9 mouse cellular contexts compared by ENCODE assay signal in the genomic region with DNA sequence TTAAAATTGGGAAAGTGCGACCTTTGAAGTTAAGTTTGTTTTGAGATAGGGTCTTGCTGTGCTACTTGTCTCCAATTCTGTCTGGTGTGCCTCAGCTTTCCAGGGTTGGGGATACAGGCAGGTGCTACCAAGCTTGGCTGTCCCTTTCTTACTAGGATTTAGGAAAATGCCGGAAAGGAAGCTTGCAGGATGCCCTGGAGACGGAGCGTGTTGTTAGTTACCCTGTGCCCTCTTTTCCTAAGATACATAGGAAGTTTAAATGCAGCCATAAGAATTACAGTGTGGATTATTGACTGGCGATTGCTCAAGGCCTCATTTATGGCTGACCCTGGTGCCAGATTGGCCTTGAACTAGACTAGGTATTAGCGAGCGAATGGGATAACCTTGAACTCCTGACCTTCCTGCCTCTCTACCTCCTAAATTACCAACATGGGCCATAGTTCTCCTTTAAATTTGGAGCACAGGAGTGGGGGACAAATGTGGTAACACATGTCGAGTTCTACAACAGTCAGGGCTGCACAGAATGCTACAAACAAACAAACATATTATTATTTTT. TPM values are rescaled to one million over a fixed set of nuclear protein-coding genes. Genes with fewer than 3 reads are reported as not detected.
A peak's percentile ranks its signal among the peaks of the same experiment; 100 is the strongest.
DNase-seq lines count a peak whose midpoint lies in the region; ATAC-seq and TF ChIP-seq lines count a peak whose summit lies in the region.
"Had no signal": no experiment of that assay in that cellular context is flagged by ENCODE, and none has a peak within 500 bp of the region (broad histone marks: within the 10 kb centered on the region; RNA-seq: fewer than 3 reads in every experiment).

No protein-coding gene starts in this region.

- H3K4me2 ChIP-seq in liver, embryonic 16.5 days (ENCODE audit: low read depth, low read length) = peak overlapping the region; percentile 58

- H3K4me3 ChIP-seq in erythroblast, embryonic 14.5 days (replicated peaks) = peak overlapping the region; percentile 59
- H3K4me3 ChIP-seq in lung, adult 2 months (replicated peaks; ENCODE audit: extremely low read depth, low read depth, low read length) = peak overlapping the region; percentile 36
- H3K4me3 ChIP-seq in brown adipose tissue, adult 24 weeks (ENCODE audit: insufficient read depth, low read depth, low read length) = 0 out of 2 replicates have a peak overlapping the region, but pooled peaks have one; percentile 20
- peak overlapping the region; percentile 53 for H3K4me3 ChIP-seq in liver, embryonic 16.5 days (ENCODE audit: low read depth, low read length)
- H3K4me3 ChIP-seq: layer of hippocampus, adult 2 months had no signal

- TF ChIP-seq POLR2A in lung, adult 2 months (IDR thresholded peaks at IDR 0.05; ENCODE audit: borderline replicate concordance, extremely low read depth, low read depth, low read length) = no peak

- peaks cover 23% of the 10 kb centered on the region for H3K36me3 ChIP-seq in erythroblast, embryonic 14.5 days (ENCODE audit: control insufficient read depth)
- no peaks in the 10 kb centered on the region for H3K36me3 ChIP-seq in liver, embryonic 16.5 days (ENCODE audit: control insufficient read depth, insufficient read depth)

- H3K9me3 ChIP-seq in erythroblast, embryonic 14.5 days (ENCODE audit: control insufficient read depth, low read length) = no peaks in the 10 kb centered on the region
- no peaks in the 10 kb centered on the region for H3K9me3 ChIP-seq in liver, embryonic 16.5 days (replicated peaks; ENCODE audit: control insufficient read depth, low read length)

- DNase-seq in lung, adult 2 months = no peak
- DNase-seq in lung, postnatal 25 days (ENCODE audit: low spot score) = no peak
- no peak for DNase-seq in frontal cortex, adult 2 months (ENCODE audit: extremely low spot score in 1 of 2, low spot score in 1 of 2)
- DNase-seq in thymus, postnatal 10 days (ENCODE audit: low spot score in 2 of 2) = no peak

- peak overlapping the region; percentile 24; the same call in 1 of the 2 replicates for H3K9ac ChIP-seq in liver, embryonic 16.5 days (ENCODE audit: low read depth, low read length)

- H3K4me1 ChIP-seq in erythroblast, embryonic 14.5 days (ENCODE audit: control insufficient read depth) = peaks cover 79% of the 10 kb centered on the region
- peaks cover 27% of the 10 kb centered on the region for H3K4me1 ChIP-seq in lung, adult 2 months (ENCODE audit: control insufficient read depth, insufficient read depth, low read length)
- H3K4me1 ChIP-seq in brown adipose tissue, adult 24 weeks (ENCODE audit: control insufficient read depth, insufficient read depth, insufficient read length, low read length) = peaks cover 26% of the 10 kb centered on the region
- peaks cover 54% of the 10 kb centered on the region for H3K4me1 ChIP-seq in liver, embryonic 16.5 days (ENCODE audit: control insufficient read depth, low read depth, low read length)

- H3K27ac ChIP-seq in brown adipose tissue, adult 24 weeks (replicated peaks; ENCODE audit: low read depth, low read length) = peak overlapping the region; percentile 55; the same call in 1 of the 2 replicates
- peak overlapping the region; percentile 69 for H3K27ac ChIP-seq in liver, embryonic 16.5 days (ENCODE audit: low read length)
- H3K27ac ChIP-seq: layer of hippocampus, adult 2 months had no signal

- WGBS in lung, adult 2 months = 54% methylated on average over 8 of the region's 8 CpGs
- 38% methylated on average over 8 of the region's 8 CpGs for WGBS in liver, embryonic 16.5 days (ENCODE audit: insufficient replicate concordance)

- no peaks in the 10 kb centered on the region for H3K27me3 ChIP-seq in erythroblast, embryonic 14.5 days (ENCODE audit: control insufficient read depth)
- H3K27me3 ChIP-seq in liver, embryonic 16.5 days (ENCODE audit: control insufficient read depth, insufficient read depth, low read depth, low read length) = no peaks in the 10 kb centered on the region

- no peak for TF ChIP-seq CTCF in lung, adult 2 months (IDR thresholded peaks at IDR 0.05; ENCODE audit: insufficient read depth, low read length)

- no peak for ATAC-seq in erythroblast, adult 5-6 weeks (replicated peaks; ENCODE audit: low FRiP score, poor library complexity, severe bottlenecking)
- no peak for ATAC-seq in liver, embryonic 16.5 days (ENCODE audit: low read depth)

RNA-seq across cellular contexts. Expression of a gene that starts 35.9 kb away (rescaled TPM):
- 0.82 and 0.86 TPM in 2 replicates for polyA plus RNA-seq in erythroblast, embryonic 14.5 days (2012)
- total RNA-seq in erythroblast, adult 5-6 weeks (2015; ENCODE audit: low replicate concordance) = 12.1 and 13.0 TPM in 2 replicates
- total RNA-seq in erythroblast, adult 5-6 weeks (2017; ENCODE audit: low replicate concordance) = 30.7 and 45.6 TPM in 2 replicates
- 6.5 and 6.6 TPM in 2 replicates for polyA plus RNA-seq in lung, adult 2 months (2012; rRNA removed)
- 25.0 and 28.1 TPM in 2 replicates for polyA plus RNA-seq in brown adipose tissue, adult 24 weeks (2012; ENCODE audit: insufficient read depth, insufficient read length, missing spikeins)
- polyA plus RNA-seq in liver, embryonic 16.5 days (2015; fragmentation: Nextera tagmentation; extraction: Ambion mirVana) = 13.0 and 13.1 TPM in 2 replicates
- 27.1 and 30.3 TPM in 2 replicates for polyA plus RNA-seq in frontal cortex, adult 2 months (2012; rRNA removed)

RNA-seq across cellular contexts. Expression of a gene that starts 36.3 kb away (rescaled TPM):
- polyA plus RNA-seq in erythroblast, embryonic 14.5 days (2012) = 0.65 and 0.69 TPM in 2 replicates
- 38.8 and 45.6 TPM in 2 replicates for total RNA-seq in erythroblast, adult 5-6 weeks (2015; ENCODE audit: low replicate concordance)
- 83.8 and 92.9 TPM in 2 replicates for total RNA-seq in erythroblast, adult 5-6 weeks (2017; ENCODE audit: low replicate concordance)
- polyA plus RNA-seq in lung, adult 2 months (2012; rRNA removed) = 16.9 and 20.9 TPM in 2 replicates
- polyA plus RNA-seq in brown adipose tissue, adult 24 weeks (2012; ENCODE audit: insufficient read depth, insufficient read length, missing spikeins) = 10.0 and 11.5 TPM in 2 replicates
- 7.8 and 8.8 TPM in 2 replicates for polyA plus RNA-seq in liver, embryonic 16.5 days (2015; fragmentation: Nextera tagmentation; extraction: Ambion mirVana)
- polyA plus RNA-seq in frontal cortex, adult 2 months (2012; rRNA removed) = 4.5 and 5.9 TPM in 2 replicates
